Mouse (Mus musculus): ENCODE measurements around the gene Pdcd7. TPM values are rescaled to one million over a fixed set of nuclear protein-coding genes. Genes with fewer than 3 reads are reported as not detected.

The Pdcd7 gene
- polyA plus RNA-seq, 1 experiment from 2014 or later: 13.8 TPM

- Histone ChIP-seq H3K4me3 (ENCODE audit: inconsistent target) (no peak within 1 kb of the TSS), H3K36me3 (ENCODE audit: inconsistent target) (no peaks in the 10 kb centered on the region), H3K79me2 (ENCODE audit: inconsistent target) (no peaks in the 10 kb centered on the region), H3K27ac (no peak within 1 kb of the TSS)
- 1% methylated on average over 24 of the region's 24 CpGs for whole genome bisulfite sequencing (ENCODE audit: missing documents)
Measured at GRCm38 (mm10) chr9:65398279-65398678, 52.4 kb downstream of the Pdcd7 start, which contains the start of gene Rasl12. Gene Rasl12 (plus strand): TSS chr9:65398506.

- Histone ChIP-seq H3K79me2 (ENCODE audit: inconsistent target) (no peaks in the 10 kb centered on the region), H3K4me3 (ENCODE audit: inconsistent target) (no peak overlapping the region), H3K27ac (no peak overlapping the region), H3K36me3 (ENCODE audit: inconsistent target) (no peaks in the 10 kb centered on the region)
- WGBS (ENCODE audit: missing documents): 96% methylated on average over 6 of the region's 6 CpGs
Measured at GRCm38 (mm10) chr9:65399934-65400333, 54.0 kb downstream of the Pdcd7 start.

- WGBS (ENCODE audit: missing documents): 17% methylated on average over 14 of the region's 15 CpGs
- H3K36me3 ChIP-seq (ENCODE audit: inconsistent target): no peaks in the 10 kb centered on the region
Measured at GRCm38 (mm10) chr9:65404331-65405183, 58.7 kb downstream of the Pdcd7 start.

GRCm38 (mm10) chr9:65405184-65405449 is 59.2 kb downstream of the Pdcd7 start:
- 80% methylated on average over 2 of the region's 2 CpGs for WGBS (ENCODE audit: missing documents)
- Histone ChIP-seq H3K36me3 (ENCODE audit: inconsistent target) (no peaks in the 10 kb centered on the region), H3K79me2 (ENCODE audit: inconsistent target) (no peaks in the 10 kb centered on the region), H3K27ac (no peak overlapping the region), H3K4me3 (ENCODE audit: inconsistent target) (no peak overlapping the region)

More at GRCm38 (mm10) chr9:65404331-65405183, 58.7 kb downstream of the Pdcd7 start:
- no peaks in the 10 kb centered on the region for H3K79me2 ChIP-seq (ENCODE audit: inconsistent target)
- no peak overlapping the region for H3K27ac ChIP-seq
- H3K4me3 ChIP-seq (ENCODE audit: inconsistent target): no peak overlapping the region

GRCm38 (mm10) chr9:65407327-65407726 is 61.4 kb downstream of the Pdcd7 start:
- no peaks in the 10 kb centered on the region for H3K36me3 ChIP-seq (ENCODE audit: inconsistent target)
- 98% methylated on average over 4 of the region's 5 CpGs for WGBS (ENCODE audit: missing documents)
- no peaks in the 10 kb centered on the region for H3K79me2 ChIP-seq (ENCODE audit: inconsistent target)
- H3K4me3 ChIP-seq (ENCODE audit: inconsistent target): no peak overlapping the region
- no peak overlapping the region for H3K27ac ChIP-seq

GRCm38 (mm10) chr9:65407861-65408260 is 62.0 kb downstream of the Pdcd7 start:
- H3K27ac ChIP-seq: no peak overlapping the region
- 100% methylated on average over 3 of the region's 3 CpGs for WGBS (ENCODE audit: missing documents)
- no peaks in the 10 kb centered on the region for H3K79me2 ChIP-seq (ENCODE audit: inconsistent target)
- no peak overlapping the region for H3K4me3 ChIP-seq (ENCODE audit: inconsistent target)
- no peaks in the 10 kb centered on the region for H3K36me3 ChIP-seq (ENCODE audit: inconsistent target)

- no peak overlapping the region for H3K4me3 ChIP-seq (ENCODE audit: inconsistent target)
- H3K36me3 ChIP-seq (ENCODE audit: inconsistent target): no peaks in the 10 kb centered on the region
- no peaks in the 10 kb centered on the region for H3K79me2 ChIP-seq (ENCODE audit: inconsistent target)
- WGBS (ENCODE audit: missing documents): 89% methylated on average over 5 of the region's 5 CpGs
- H3K27ac ChIP-seq: no peak overlapping the region
Measured at GRCm38 (mm10) chr9:65408871-65409295, 63.0 kb downstream of the Pdcd7 start.

Other genes starting within 250 kb of the Pdcd7 start
- 0.07 TPM in 1 of 3 replicates, not detected in the others for gene Igdcc4, start 244.6 kb upstream of the Pdcd7 start, polyA plus RNA-seq (2018)
- not detected in 3 replicates for gene Igdcc3, start 204.9 kb upstream of the Pdcd7 start, polyA plus RNA-seq (2018)
- gene Parp16, start 150.8 kb upstream of the Pdcd7 start, polyA plus RNA-seq (2018): 2.0 to 3.2 TPM (median 2.1 TPM) in 3 replicates
- gene Cilp, start 80.9 kb upstream of the Pdcd7 start, polyA plus RNA-seq (2018): not detected in 3 replicates
- 23.2 to 25.3 TPM (median 25.2 TPM) in 3 replicates for gene Clpx, start 51.8 kb upstream of the Pdcd7 start, polyA plus RNA-seq (2018)
- not detected in 3 replicates for gene Ubap1l, start 14.9 kb downstream of the Pdcd7 start, polyA plus RNA-seq (2018)
- not detected in 3 replicates for gene Kbtbd13, start 45.5 kb downstream of the Pdcd7 start, polyA plus RNA-seq (2018)
- not detected in 3 replicates for gene Rasl12, start 52.4 kb downstream of the Pdcd7 start, polyA plus RNA-seq (2018)
- gene Slc51b, start 76.9 kb downstream of the Pdcd7 start, polyA plus RNA-seq (2018): not detected in 3 replicates
- gene Mtfmt, start 89.7 kb downstream of the Pdcd7 start, polyA plus RNA-seq (2018): 7.1 to 8.2 TPM (median 7.4 TPM) in 3 replicates
- 71.6 to 105 TPM (median 71.6 TPM) in 3 replicates for gene Spg21, start 114.8 kb downstream of the Pdcd7 start, polyA plus RNA-seq (2018)
- gene Ankdd1a, start 174.1 kb downstream of the Pdcd7 start, polyA plus RNA-seq (2018): 0.13 TPM in 1 of 3 replicates, not detected in the others
- 195 to 316 TPM (median 234 TPM) in 3 replicates for gene Plekho2, start 233.9 kb downstream of the Pdcd7 start, polyA plus RNA-seq (2018)
- 0.51 to 0.53 TPM in 2 of 3 replicates, not detected in the other for gene Pif1, start 241.1 kb downstream of the Pdcd7 start, polyA plus RNA-seq (2018)

Measured in macrophage (primary cell).